Mouse (Mus musculus) thymus, adult 2 months (tissue): ENCODE data around the gene Lztfl1. TPM values are rescaled to one million over a fixed set of nuclear protein-coding genes. Genes with fewer than 3 reads are reported as not detected.

Source experiments
- DNase-seq: peaks from one replicate; pipeline ENCODE4 v3.0.0; 2021
- H3K27ac ChIP-seq: fragments of 200-500 bp; 2 replicates; pipeline ENCODE4 v1.5.1; 2012; ENCODE audit warnings: low read length, control low read depth; ENCODE audit not compliant: control insufficient read depth, insufficient read depth
- H3K27me3 ChIP-seq: fragments of 200-500 bp; 2 replicates; pipeline ENCODE4 v1.6.1; 2012; ENCODE audit warnings: mild to moderate bottlenecking, low read length, moderate library complexity, mixed read lengths; ENCODE audit not compliant: control insufficient read depth, insufficient read depth
- H3K36me3 ChIP-seq: fragments of 200-500 bp; 2 replicates; pipeline ENCODE4 v1.6.1; 2012; ENCODE audit warnings: mild to moderate bottlenecking, low read length, moderate library complexity; ENCODE audit not compliant: control insufficient read depth, insufficient read depth
- H3K4me1 ChIP-seq: fragments of 200-500 bp; replicated peaks from 2 replicates; pipeline ENCODE4 v1.6.1; 2012; ENCODE audit warnings: low read length; ENCODE audit not compliant: control insufficient read depth, insufficient read depth
- H3K4me3 ChIP-seq: fragments of 200-500 bp; 2 replicates; pipeline ENCODE4 v1.5.1; 2012; ENCODE audit warnings: mild to moderate bottlenecking, low read length, control low read depth, moderate library complexity; ENCODE audit not compliant: control insufficient read depth, insufficient read depth
- CTCF ChIP-seq: fragments of 200-500 bp; IDR thresholded peaks from 2 replicates; pipeline ENCODE4 v1.5.1; 2012; ENCODE audit warnings: mild to moderate bottlenecking, control low read depth, low read length, moderate library complexity, borderline replicate concordance; ENCODE audit not compliant: control insufficient read depth, poor library complexity, insufficient read depth; ENCODE audit errors: extremely low read depth
- POLR2A ChIP-seq: fragments of 200-500 bp; IDR thresholded peaks from 2 replicates; pipeline ENCODE4 v1.6.1; 2012; ENCODE audit warnings: mild to moderate bottlenecking, low read length, control low read depth, moderate library complexity; ENCODE audit not compliant: control insufficient read depth, poor library complexity, insufficient read depth; ENCODE audit errors: extremely low read depth
- WGBS: fragments of 180-500 bp; shearing (Covaris S2); methylation state at CpG from one replicate; pipeline ENCODE4 v1.1.7; 2018; 5-methylcytosine and 5-hydroxymethylcytosine counted together
- polyA plus RNA-seq: library from polyadenylated mRNA; depleted of rRNA; stranded (reverse); fragments of >200 nt; gene quantifications from 2 replicates; pipeline ENCODE4 v1.2.3, GENCODE M21; 2012; rRNA removed

Gene Lztfl1
- polyA plus RNA-seq = 11.8 and 12.1 TPM in 2 replicates

DNA sequence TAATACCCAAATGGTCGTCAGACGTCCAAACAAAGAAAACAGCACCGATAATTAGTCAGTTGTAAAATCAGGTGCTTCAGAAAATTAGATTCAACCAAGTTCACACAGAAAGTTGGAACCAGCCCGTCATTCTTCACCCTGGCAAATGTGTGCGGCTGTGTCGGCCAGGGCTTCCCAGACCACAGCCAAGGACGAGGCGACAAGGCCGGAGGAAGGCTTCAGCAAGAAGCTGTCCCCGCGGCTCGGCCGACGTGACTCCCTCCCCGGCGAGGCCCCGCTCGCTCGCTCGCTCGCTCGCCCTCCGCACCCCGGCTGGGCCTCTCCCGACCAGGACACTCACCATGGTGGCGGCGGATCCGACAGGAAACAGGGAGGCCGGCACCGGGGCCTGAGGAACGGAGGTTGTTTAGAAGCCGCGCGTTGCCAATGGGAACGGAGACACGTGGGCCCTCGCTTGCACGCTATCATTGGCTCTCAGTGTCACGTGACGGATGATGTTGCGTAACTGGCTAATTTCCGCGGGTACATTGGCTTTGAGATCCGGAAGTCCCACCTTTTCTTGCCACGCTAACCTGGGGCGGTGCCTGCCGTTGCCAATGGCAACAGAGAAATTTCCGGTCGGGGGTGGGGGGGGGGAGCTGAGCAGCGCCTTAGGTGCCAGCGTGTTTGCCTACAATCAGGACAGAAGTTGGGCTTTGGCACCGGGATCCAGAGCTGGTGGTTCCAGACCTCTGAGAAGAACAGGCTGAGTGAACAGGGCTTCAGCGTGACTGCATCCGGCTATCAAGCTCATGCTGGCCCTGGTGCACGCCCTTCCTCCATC lies at the start of gene Lztfl1:
TSS of gene Lztfl1 (minus strand) at position 512 of the 823 bp plus-strand sequence.
- 1% methylated on average over 55 of the region's 55 CpGs for WGBS

DNA sequence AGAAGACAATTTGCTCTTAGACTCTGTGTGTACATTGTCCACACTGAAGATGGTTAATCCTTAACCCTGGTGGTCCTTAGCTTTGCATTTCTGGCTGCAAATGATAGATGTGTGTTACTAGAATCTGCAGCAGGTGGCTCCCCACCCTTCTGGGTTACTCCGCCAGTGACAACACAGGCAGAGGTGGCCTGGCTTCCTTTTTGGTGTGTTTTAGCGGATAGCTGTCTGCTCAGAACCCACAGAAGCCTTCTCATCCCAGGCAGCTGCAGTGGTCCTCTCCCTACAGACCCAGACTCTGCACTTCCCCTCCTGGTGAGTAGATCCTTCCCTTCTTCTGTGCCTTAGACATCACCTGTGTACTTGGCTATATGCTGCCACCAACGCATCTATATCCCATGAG lies 49.5 kb upstream of the Lztfl1 start:
- TF ChIP-seq POLR2A (peak; percentile 74; the same call in 1 of the 2 replicates), CTCF (no peak)
- 7% methylated on average over 3 of the region's 3 CpGs for WGBS
- Histone ChIP-seq H3K27ac (peak overlapping the region; percentile 90), H3K36me3 (peaks cover 10% of the 10 kb centered on the region), H3K4me1 (peaks cover 24% of the 10 kb centered on the region), H3K4me3 (peak overlapping the region; percentile 63), H3K27me3 (no peaks in the 10 kb centered on the region)
- peak; percentile 74 for DNase-seq

More for the DNA sequence above, at the start of gene Lztfl1:
- peak; percentile 92 for DNase-seq
- Histone ChIP-seq H3K36me3 (peaks cover 1% of the 10 kb centered on the region; the same call in 1 of the 2 replicates), H3K4me1 (peaks cover 10% of the 10 kb centered on the region), H3K27ac (peak within 1 kb of the TSS; percentile 38; the same call in 1 of the 2 replicates), H3K27me3 (no peaks in the 10 kb centered on the region), H3K4me3 (peak within 1 kb of the TSS; percentile 92)
- TF ChIP-seq POLR2A (peak; percentile 72), CTCF (peak; percentile 6; the same call in 1 of the 2 replicates)

DNA sequence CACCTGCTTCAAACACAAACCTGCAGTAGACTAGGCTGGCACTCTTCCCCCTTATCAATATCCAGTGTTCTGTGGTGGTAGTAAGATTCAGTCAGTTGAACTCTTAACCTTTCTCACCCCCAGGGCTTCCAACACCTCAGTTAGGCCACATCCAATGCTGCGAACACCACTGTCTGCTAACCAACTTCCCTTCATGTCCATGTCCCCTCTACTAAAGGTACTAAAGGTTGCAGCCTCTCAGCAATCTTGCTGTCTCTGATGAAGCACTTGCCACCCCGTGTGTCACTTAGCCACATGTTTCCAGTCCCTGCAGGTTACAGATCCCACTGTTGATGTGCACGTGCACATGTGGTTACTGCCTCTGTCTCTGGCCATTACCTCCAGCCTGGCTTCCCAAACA lies 46.3 kb upstream of the Lztfl1 start:
- H3K27ac ChIP-seq = peak overlapping the region; percentile 37
- 16% methylated on average over 3 of the region's 3 CpGs for WGBS

DNA sequence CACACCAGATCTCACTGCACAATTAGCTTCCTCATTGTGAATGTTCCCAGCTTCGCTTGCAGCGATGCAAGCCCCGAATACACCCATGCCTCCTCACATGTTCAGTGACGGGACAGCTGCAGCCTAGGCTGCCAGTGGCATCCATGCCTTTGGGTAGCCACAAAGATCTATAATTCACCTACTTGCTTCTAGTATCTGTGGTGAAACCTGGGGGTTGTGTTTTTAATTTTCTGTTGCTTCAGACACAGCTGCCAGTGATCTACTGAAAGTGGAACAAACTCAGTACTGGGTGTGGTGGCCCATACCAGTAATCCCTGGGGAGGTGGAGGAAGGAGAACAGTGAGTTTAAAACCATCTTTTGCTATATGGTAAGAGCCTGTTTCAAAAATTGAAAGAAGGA lies 45.4 kb upstream of the Lztfl1 start:
- Histone ChIP-seq H3K36me3 (no peaks in the 10 kb centered on the region), H3K4me3 (no peak overlapping the region), H3K27ac (peak overlapping the region; percentile 85), H3K27me3 (no peaks in the 10 kb centered on the region), H3K4me1 (peaks cover 29% of the 10 kb centered on the region)
- DNase-seq = no peak
- 9% methylated on average over 4 of the region's 4 CpGs for WGBS
- TF ChIP-seq CTCF (no peak), POLR2A (no peak)

More for the DNA sequence above, 46.3 kb upstream of the Lztfl1 start:
- TF ChIP-seq CTCF = no peak
- no peak for TF ChIP-seq POLR2A
- Histone ChIP-seq H3K36me3 (no peaks in the 10 kb centered on the region), H3K27me3 (no peaks in the 10 kb centered on the region), H3K4me1 (peaks cover 29% of the 10 kb centered on the region), H3K4me3 (no peak overlapping the region)
- DNase-seq = no peak

DNA sequence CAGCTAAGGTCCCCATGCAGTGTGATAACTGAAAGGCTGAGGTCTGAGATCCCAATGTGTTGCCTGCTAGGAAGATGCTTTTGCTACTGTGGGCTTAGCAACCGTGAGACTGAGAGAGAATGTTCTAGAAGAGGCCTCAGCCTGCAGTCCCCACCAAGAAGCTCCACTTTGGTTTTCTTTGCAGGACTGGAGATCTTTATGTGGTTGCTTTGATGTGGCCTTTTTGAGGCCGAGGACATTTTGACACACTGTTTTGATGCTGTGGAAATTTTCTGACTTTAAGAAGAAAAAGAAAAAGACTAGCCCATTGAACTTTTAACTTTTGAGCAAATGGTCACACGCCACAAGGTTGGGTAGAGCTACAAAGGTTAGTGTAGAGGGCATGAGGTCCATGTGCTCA lies 43.3 kb upstream of the Lztfl1 start:
- DNase-seq = no peak
- H3K36me3 ChIP-seq = no peaks in the 10 kb centered on the region
- TF ChIP-seq POLR2A (no peak), CTCF (no peak)
- WGBS = 22% methylated on average over 3 of the region's 3 CpGs
- peaks cover 28% of the 10 kb centered on the region for H3K4me1 ChIP-seq
- H3K27ac ChIP-seq = peak overlapping the region; percentile 21; the same call in 1 of the 2 replicates
- no peaks in the 10 kb centered on the region for H3K27me3 ChIP-seq
- H3K4me3 ChIP-seq = no peak overlapping the region

DNA sequence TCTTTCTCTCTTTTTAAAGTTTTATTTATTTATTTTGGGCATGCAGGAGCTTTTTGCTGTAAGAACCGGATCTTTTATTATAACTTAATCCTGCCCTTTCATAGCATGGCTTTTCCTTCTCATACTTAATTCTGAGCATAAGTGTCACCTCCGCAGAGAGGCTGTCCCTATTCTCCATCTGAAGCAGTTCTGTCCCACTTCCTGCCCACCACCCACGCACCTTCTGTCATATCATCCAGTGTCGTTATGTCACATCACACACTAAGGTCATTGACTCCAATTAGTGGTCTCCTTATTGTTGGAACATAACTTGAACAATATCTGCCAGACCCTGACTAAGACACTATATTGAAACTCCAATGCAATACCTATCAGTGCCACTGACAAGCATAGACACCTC lies 41.1 kb upstream of the Lztfl1 start:
- Histone ChIP-seq H3K4me3 (no peak overlapping the region), H3K4me1 (peaks cover 24% of the 10 kb centered on the region), H3K27ac (peak overlapping the region; percentile 75), H3K36me3 (no peaks in the 10 kb centered on the region), H3K27me3 (no peaks in the 10 kb centered on the region)
- DNase-seq = peak; percentile 67
- no peak for TF ChIP-seq CTCF
- no peak for TF ChIP-seq POLR2A
- WGBS = 32% methylated on average over 4 of the region's 4 CpGs

DNA sequence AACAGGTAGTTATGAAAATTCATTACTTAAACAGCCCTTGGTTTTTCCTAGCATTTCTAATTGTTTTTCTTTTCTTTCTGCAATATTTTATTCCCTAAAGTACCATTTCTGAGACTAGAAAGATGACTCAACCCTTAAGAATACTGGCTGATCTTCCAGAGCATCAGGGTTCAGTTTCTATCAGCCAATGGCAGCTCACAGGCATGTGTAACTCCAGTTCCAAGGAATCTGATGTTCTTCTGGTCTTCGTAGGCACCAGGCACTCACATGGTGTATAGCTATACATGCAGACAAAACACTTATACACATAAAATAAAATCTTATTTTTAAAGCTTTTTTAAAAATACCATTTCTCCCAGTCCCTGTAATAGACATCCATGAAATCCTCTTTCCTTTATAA lies 40.7 kb upstream of the Lztfl1 start:
- 84% methylated on average over 1 of the region's 1 CpGs for WGBS
- TF ChIP-seq CTCF = no peak
- TF ChIP-seq POLR2A = no peak
- H3K36me3 ChIP-seq = no peaks in the 10 kb centered on the region
- peak overlapping the region; percentile 60; the same call in 1 of the 2 replicates for H3K27ac ChIP-seq
- DNase-seq = no peak
- peaks cover 22% of the 10 kb centered on the region for H3K4me1 ChIP-seq
- no peak overlapping the region for H3K4me3 ChIP-seq
- H3K27me3 ChIP-seq = no peaks in the 10 kb centered on the region
